In genomic region chr9:109058006-109058765, GRCm38 (mm10) we compare ENCODE assay signal across 8 mouse cellular contexts. TPM values are rescaled to one million over a fixed set of nuclear protein-coding genes. Genes with fewer than 3 reads are reported as not detected.
DNase-seq lines count a peak whose midpoint lies in the region; ATAC-seq and TF ChIP-seq lines count a peak whose summit lies in the region.

No protein-coding gene starts in this region.

- no peaks in the 10 kb centered on the region for H3K9me3 ChIP-seq in kidney, embryonic 14.5 days (ENCODE audit: control insufficient read depth, low read length)
- H3K9me3 ChIP-seq in CH12.LX (replicated peaks; ENCODE audit: low read length), result no peaks in the 10 kb centered on the region
- H3K9me3 ChIP-seq in embryonic facial prominence, embryonic 15.5 days (replicated peaks), result no peaks in the 10 kb centered on the region
- H3K9me3 ChIP-seq in limb, embryonic 15.5 days, result no peaks in the 10 kb centered on the region

- peak overlapping the region; percentile 62; the same call in 1 of the 2 replicates for H3K9ac ChIP-seq in kidney, embryonic 14.5 days (ENCODE audit: low read depth, low read length)
- peak overlapping the region; percentile 23; the same call in 1 of the 2 replicates for H3K9ac ChIP-seq in CH12.LX (ENCODE audit: insufficient read depth, low read depth)
- H3K9ac ChIP-seq in embryonic facial prominence, embryonic 15.5 days, result peak overlapping the region; percentile 26
- 0 out of 2 replicates have a peak overlapping the region, but pooled peaks have one; percentile 33 for H3K9ac ChIP-seq in limb, embryonic 15.5 days

- 97% methylated on average over 19 of the region's 19 CpGs for WGBS in kidney, embryonic 14.5 days
- 87% methylated on average over 19 of the region's 19 CpGs for WGBS in embryonic facial prominence, embryonic 15.5 days
- 92% methylated on average over 19 of the region's 19 CpGs for WGBS in limb, embryonic 15.5 days

- H3K36me3 ChIP-seq in kidney, embryonic 14.5 days (ENCODE audit: control insufficient read depth, insufficient read depth, low read length), result peaks cover 49% of the 10 kb centered on the region
- H3K36me3 ChIP-seq in CH12.LX (replicated peaks in 1 of 2; ENCODE audit: control insufficient read depth in 1 of 2, insufficient read depth in 1 of 2, low read length in 1 of 2), result peaks cover 42 to 68% of the 10 kb centered on the region in 2 experiments
- peaks cover 51% of the 10 kb centered on the region for H3K36me3 ChIP-seq in embryonic facial prominence, embryonic 15.5 days
- peaks cover 57% of the 10 kb centered on the region for H3K36me3 ChIP-seq in limb, embryonic 15.5 days

- no peak for ATAC-seq in kidney, embryonic 14.5 days (ENCODE audit: low FRiP score, low TSS enrichment)
- no peak for ATAC-seq in embryonic facial prominence, embryonic 15.5 days (ENCODE audit: insufficient number of reproducible peaks, low FRiP score, low TSS enrichment, low read depth)
- no peak for ATAC-seq in limb, embryonic 15.5 days (ENCODE audit: insufficient number of reproducible peaks, low FRiP score, low TSS enrichment, low read depth)
- ATAC-seq in megakaryocyte-erythroid progenitor cell, adult 5-6 weeks (replicated peaks; ENCODE audit: low FRiP score, low TSS enrichment, poor library complexity, severe bottlenecking), result no peak
- ATAC-seq in monocyte, adult 5-6 weeks (replicated peaks; ENCODE audit: insufficient number of reproducible peaks, low FRiP score, low TSS enrichment, poor library complexity, severe bottlenecking), result no peak

- no peak for TF ChIP-seq EP300 in CH12.LX (IDR thresholded peaks at IDR 0.05; ENCODE audit: low read length)

- peak overlapping the region; percentile 90; the same call in 1 of the 2 replicates for H3K27ac ChIP-seq in kidney, embryonic 14.5 days (ENCODE audit: low read depth, low read length)
- H3K27ac ChIP-seq in CH12.LX (ENCODE audit: insufficient read depth, low read depth), result peak overlapping the region; percentile 89
- H3K27ac ChIP-seq in embryonic facial prominence, embryonic 15.5 days (replicated peaks), result peak overlapping the region; percentile 93
- peak overlapping the region; percentile 89 for H3K27ac ChIP-seq in limb, embryonic 15.5 days

- no peak for TF ChIP-seq CTCF in CH12.LX (conservative IDR thresholded peaks at IDR 0.05 in 1 of 2, IDR thresholded peaks at IDR 0.05 in 1 of 2; ENCODE audit: low read depth in 2 of 2, low read length in 2 of 2)

- H3K4me3 ChIP-seq in kidney, embryonic 14.5 days (ENCODE audit: low read length), result no peak overlapping the region; the same call in 1 of the 2 replicates
- peak overlapping the region; percentile 35 to 53 (median 46) for H3K4me3 ChIP-seq in CH12.LX (replicated peaks in 1 of 3; ENCODE audit: low read depth in 2 of 3, low read length in 2 of 3, poor library complexity in 1 of 3)
- peak overlapping the region; percentile 45 for H3K4me3 ChIP-seq in embryonic facial prominence, embryonic 15.5 days (replicated peaks)
- H3K4me3 ChIP-seq in limb, embryonic 15.5 days, result peak overlapping the region; percentile 41

- no peak for TF ChIP-seq RAD21 in CH12.LX (IDR thresholded peaks at IDR 0.05; ENCODE audit: low read depth, low read length)

- H3K4me1 ChIP-seq in kidney, embryonic 14.5 days (ENCODE audit: control insufficient read depth, insufficient read depth, low read length), result peaks cover 16% of the 10 kb centered on the region; the same call in 1 of the 2 replicates
- H3K4me1 ChIP-seq in CH12.LX (ENCODE audit: control insufficient read depth in 1 of 2, insufficient read depth in 2 of 2), result peaks cover 35 to 67% of the 10 kb centered on the region in 2 experiments
- H3K4me1 ChIP-seq in embryonic facial prominence, embryonic 15.5 days, result peaks cover 47% of the 10 kb centered on the region
- H3K4me1 ChIP-seq in limb, embryonic 15.5 days, result peaks cover 35% of the 10 kb centered on the region

- no peaks in the 10 kb centered on the region for H3K27me3 ChIP-seq in kidney, embryonic 14.5 days (ENCODE audit: control insufficient read depth, insufficient read depth, low read length)
- H3K27me3 ChIP-seq in CH12.LX (replicated peaks), result no peaks in the 10 kb centered on the region
- H3K27me3 ChIP-seq in embryonic facial prominence, embryonic 15.5 days, result no peaks in the 10 kb centered on the region
- H3K27me3 ChIP-seq in limb, embryonic 15.5 days, result no peaks in the 10 kb centered on the region

- DNase-seq in kidney, adult 11 months, result no peak
- no peak for DNase-seq in CH12.LX (ENCODE audit: extremely low read depth)
- DNase-seq in left cerebral cortex, adult 18-20 months (ENCODE audit: low spot score in 2 of 2), result no peak

- H3K4me2 ChIP-seq in kidney, embryonic 14.5 days (replicated peaks; ENCODE audit: low read depth, low read length), result no peak overlapping the region
- peak overlapping the region; percentile 55 for H3K4me2 ChIP-seq in CH12.LX (ENCODE audit: insufficient read depth, low read depth, poor library complexity, severe bottlenecking)
- peak overlapping the region; percentile 55; the same call in 1 of the 2 replicates for H3K4me2 ChIP-seq in embryonic facial prominence, embryonic 15.5 days (replicated peaks)
- H3K4me2 ChIP-seq in limb, embryonic 15.5 days, result peak overlapping the region; percentile 51

- dilution Hi-C loops in CH12.LX (cut with MboI; ENCODE audit: extremely low pct_ligation_motif_present, extremely low pct_unique_long_range_greater_than_20kb, low sequenced_read_pairs), result no loop called here

- H3K79me2 ChIP-seq in CH12.LX (replicated peaks; ENCODE audit: control insufficient read depth, extremely low read depth, insufficient read depth, poor library complexity, severe bottlenecking), result peaks cover 43% of the 10 kb centered on the region

- in situ Hi-C loops in CH12.LX (cut with MboI; ENCODE audit: low pct_ligation_motif_present, low pct_unique_long_range_greater_than_20kb, low sequenced_read_pairs), result no loop called here

- no peak for TF ChIP-seq POLR2A in CH12.LX (IDR thresholded peaks at IDR 0.05; ENCODE audit: low read depth, low read length)

RNA-seq across cellular contexts. Expression of gene Trex1, which starts 1.3 kb away (rescaled TPM):
- 12.6 and 13.3 TPM in 2 replicates for polyA plus RNA-seq in kidney, embryonic 14.5 days (2014; fragmentation: Nextera tagmentation; extraction: Ambion mirVana)
- total RNA-seq in CH12.LX (2012; rRNA removed), result 20.8 and 31.5 TPM in 2 replicates
- 20.1 and 21.1 TPM in 2 replicates for total RNA-seq in CH12.LX (2014; rRNA removed)
- 15.8 and 22.9 TPM in 2 replicates for polyA plus RNA-seq in CH12.LX (2012; ENCODE audit: insufficient read length, low read depth)
- 21.0 and 22.5 TPM in 2 replicates for polyA plus RNA-seq in embryonic facial prominence, embryonic 15.5 days (2015; fragmentation: Nextera tagmentation; extraction: Ambion mirVana)
- polyA plus RNA-seq in limb, embryonic 15.5 days (2015; fragmentation: Nextera tagmentation; extraction: Ambion mirVana), result 16.0 and 17.2 TPM in 2 replicates
- 17.1 and 29.7 TPM in 2 replicates for total RNA-seq in megakaryocyte-erythroid progenitor cell, adult 5-6 weeks (2014; fragmentation: Nextera tagmentation)
- 4.7 and 5.1 TPM in 2 replicates for total RNA-seq in megakaryocyte-erythroid progenitor cell, adult 5-6 weeks (2017)
- 47.4 to 94.7 TPM (median 64.7 TPM) in 3 replicates for total RNA-seq in monocyte, adult 5-6 weeks (2017)
- 10 to 100 TPM; 13.4 to 13.7 TPM for total RNA-seq in left cerebral cortex, adult 18-20 months (2021)

RNA-seq across cellular contexts. Expression of gene Atrip, which starts 15.7 kb away (rescaled TPM):
- polyA plus RNA-seq in kidney, embryonic 14.5 days (2014; fragmentation: Nextera tagmentation; extraction: Ambion mirVana), result 20.5 and 30.7 TPM in 2 replicates
- total RNA-seq in CH12.LX (2012; rRNA removed), result 18.0 and 19.3 TPM in 2 replicates
- total RNA-seq in CH12.LX (2014; rRNA removed), result 16.2 and 17.6 TPM in 2 replicates
- 21.3 and 24.1 TPM in 2 replicates for polyA plus RNA-seq in CH12.LX (2012; ENCODE audit: insufficient read length, low read depth)
- 26.8 and 30.8 TPM in 2 replicates for polyA plus RNA-seq in embryonic facial prominence, embryonic 15.5 days (2015; fragmentation: Nextera tagmentation; extraction: Ambion mirVana)
- 25.4 and 27.4 TPM in 2 replicates for polyA plus RNA-seq in limb, embryonic 15.5 days (2015; fragmentation: Nextera tagmentation; extraction: Ambion mirVana)
- 14.9 and 26.3 TPM in 2 replicates for total RNA-seq in megakaryocyte-erythroid progenitor cell, adult 5-6 weeks (2014; fragmentation: Nextera tagmentation)
- 9.8 and 19.2 TPM in 2 replicates for total RNA-seq in megakaryocyte-erythroid progenitor cell, adult 5-6 weeks (2017)
- total RNA-seq in monocyte, adult 5-6 weeks (2017), result 11.1 to 17.6 TPM (median 15.7 TPM) in 3 replicates
- 10 to 100 TPM; 25.3 to 29.7 TPM for total RNA-seq in left cerebral cortex, adult 18-20 months (2021)

RNA-seq across cellular contexts. Expression of gene Shisa5, which starts 19.8 kb away (rescaled TPM):
- polyA plus RNA-seq in kidney, embryonic 14.5 days (2014; fragmentation: Nextera tagmentation; extraction: Ambion mirVana), result 58.0 and 65.7 TPM in 2 replicates
- total RNA-seq in CH12.LX (2012; rRNA removed) (134 and 153 TPM in 2 replicates), CH12.LX (2014; rRNA removed) (156 and 170 TPM in 2 replicates)
- polyA plus RNA-seq in CH12.LX (2012; ENCODE audit: insufficient read length, low read depth), result 121 and 166 TPM in 2 replicates
- 106 and 116 TPM in 2 replicates for polyA plus RNA-seq in embryonic facial prominence, embryonic 15.5 days (2015; fragmentation: Nextera tagmentation; extraction: Ambion mirVana)
- polyA plus RNA-seq in limb, embryonic 15.5 days (2015; fragmentation: Nextera tagmentation; extraction: Ambion mirVana), result 108 and 123 TPM in 2 replicates
- 52.0 and 52.8 TPM in 2 replicates for total RNA-seq in megakaryocyte-erythroid progenitor cell, adult 5-6 weeks (2014; fragmentation: Nextera tagmentation)
- total RNA-seq in megakaryocyte-erythroid progenitor cell, adult 5-6 weeks (2017), result 37.6 and 74.5 TPM in 2 replicates
- total RNA-seq in monocyte, adult 5-6 weeks (2017), result 523 to 1,277 TPM (median 526 TPM) in 3 replicates
- 10 to 100 TPM; 72.8 to 82.3 TPM for total RNA-seq in left cerebral cortex, adult 18-20 months (2021)

RNA-seq across cellular contexts. Expression of gene Ccdc51, which starts 24.1 kb away (rescaled TPM):
- 13.5 and 14.7 TPM in 2 replicates for polyA plus RNA-seq in kidney, embryonic 14.5 days (2014; fragmentation: Nextera tagmentation; extraction: Ambion mirVana)
- total RNA-seq in CH12.LX (2012; rRNA removed) (18.2 TPM in 2 replicates), CH12.LX (2014; rRNA removed) (15.9 and 16.2 TPM in 2 replicates)
- polyA plus RNA-seq in CH12.LX (2012; ENCODE audit: insufficient read length, low read depth), result 7.6 and 8.6 TPM in 2 replicates
- 13.7 and 16.6 TPM in 2 replicates for polyA plus RNA-seq in embryonic facial prominence, embryonic 15.5 days (2015; fragmentation: Nextera tagmentation; extraction: Ambion mirVana)
- polyA plus RNA-seq in limb, embryonic 15.5 days (2015; fragmentation: Nextera tagmentation; extraction: Ambion mirVana), result 12.5 and 13.6 TPM in 2 replicates
- total RNA-seq in megakaryocyte-erythroid progenitor cell, adult 5-6 weeks (2014; fragmentation: Nextera tagmentation), result 12.2 and 17.1 TPM in 2 replicates
- total RNA-seq in megakaryocyte-erythroid progenitor cell, adult 5-6 weeks (2017), result 14.2 and 16.6 TPM in 2 replicates
- total RNA-seq in monocyte, adult 5-6 weeks (2017), result 3.6 to 10.0 TPM (median 9.5 TPM) in 3 replicates
- 1 to 10 TPM; 8.1 to 8.7 TPM for total RNA-seq in left cerebral cortex, adult 18-20 months (2021)

RNA-seq across cellular contexts. Expression of gene Tma7, which starts 24.2 kb away (rescaled TPM):
- polyA plus RNA-seq in kidney, embryonic 14.5 days (2014; fragmentation: Nextera tagmentation; extraction: Ambion mirVana), result 687 and 868 TPM in 2 replicates
- 255 and 369 TPM in 2 replicates for total RNA-seq in CH12.LX (2012; rRNA removed)
- total RNA-seq in CH12.LX (2014; rRNA removed), result 336 and 356 TPM in 2 replicates
- polyA plus RNA-seq in CH12.LX (2012; ENCODE audit: insufficient read length, low read depth), result 494 and 529 TPM in 2 replicates
- polyA plus RNA-seq in embryonic facial prominence, embryonic 15.5 days (2015; fragmentation: Nextera tagmentation; extraction: Ambion mirVana), result 509 and 534 TPM in 2 replicates
- 487 and 558 TPM in 2 replicates for polyA plus RNA-seq in limb, embryonic 15.5 days (2015; fragmentation: Nextera tagmentation; extraction: Ambion mirVana)
- total RNA-seq in megakaryocyte-erythroid progenitor cell, adult 5-6 weeks (2014; fragmentation: Nextera tagmentation), result 418 and 530 TPM in 2 replicates
- 113 and 115 TPM in 2 replicates for total RNA-seq in megakaryocyte-erythroid progenitor cell, adult 5-6 weeks (2017)
- total RNA-seq in monocyte, adult 5-6 weeks (2017), result 155 to 237 TPM (median 205 TPM) in 3 replicates
- total RNA-seq in left cerebral cortex, adult 18-20 months (2021), result 100 to 1,000 TPM; 308 to 319 TPM
